Mouse (Mus musculus) kidney, postnatal 4 days (tissue): ENCODE data around the gene Tcf7l2.

Source experiments
- DNase-seq, 2 experiments: peaks; one replicate each; pipeline ENCODE4 v3.0.0; 2021; ENCODE audit warnings: mixed read lengths in 2 of 2

The Tcf7l2 gene

GRCm38 (mm10) chr19:55836930-55837687, 95.5 kb downstream of the Tcf7l2 start:
- DNase-seq = no peak

DNA sequence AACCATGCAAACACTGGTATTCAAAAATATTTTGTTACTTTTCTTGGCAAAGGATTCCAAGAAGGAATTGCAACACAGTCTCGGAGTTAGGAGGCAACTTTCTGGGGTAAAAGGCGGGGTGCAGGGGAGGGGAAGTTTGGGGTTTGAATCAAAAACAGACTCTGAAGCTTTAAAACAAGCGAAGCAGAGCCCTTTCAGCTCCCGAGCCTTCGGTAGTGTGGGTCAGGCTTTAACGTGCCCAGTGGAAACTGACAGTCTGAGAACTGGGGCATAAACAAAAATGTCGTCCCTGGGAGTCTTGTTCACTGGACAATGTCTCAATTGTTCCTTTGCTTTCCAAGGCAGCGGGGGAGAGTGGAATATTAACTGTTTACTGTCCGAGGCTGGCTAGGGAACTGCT, 96.3 kb downstream of the Tcf7l2 start:
- DNase-seq = peak; percentile 23 to 43

DNA sequence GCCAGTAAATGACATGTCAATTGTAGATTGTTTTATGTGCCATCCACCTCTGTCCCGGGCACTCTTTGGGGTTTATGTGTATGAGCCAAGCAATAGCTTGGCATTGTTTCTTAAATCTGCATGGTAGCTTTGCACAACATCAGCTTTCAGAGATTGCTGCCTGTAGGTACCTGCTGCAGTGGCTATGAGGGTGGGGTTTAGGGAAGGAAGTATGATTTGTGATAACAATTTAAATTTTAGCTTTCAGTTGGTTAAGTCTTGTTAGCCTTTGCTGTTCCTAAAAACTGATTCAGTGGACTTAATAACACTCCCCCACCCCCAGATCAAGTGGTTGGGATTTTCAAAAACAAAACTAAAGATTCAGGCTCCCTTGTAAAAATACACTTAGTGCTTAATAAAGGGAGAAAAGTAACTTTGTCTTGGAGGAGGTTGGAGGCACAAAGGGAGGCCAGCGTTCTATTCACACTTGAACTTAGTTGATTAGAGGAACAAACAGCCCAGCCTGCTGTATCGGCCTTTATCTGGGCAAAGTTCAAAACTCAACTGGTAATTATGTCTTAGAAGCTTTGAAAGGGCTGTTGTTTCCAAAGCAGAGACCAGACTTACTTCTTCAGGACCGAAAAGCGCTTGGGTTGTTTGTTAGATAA, 96.9 kb downstream of the Tcf7l2 start:
- DNase-seq = peak in 1 of 2 experiments; percentile 30

GRCm38 (mm10) chr19:55839036-55839555, 97.5 kb downstream of the Tcf7l2 start:
- DNase-seq = peak; percentile 27 to 58

DNA sequence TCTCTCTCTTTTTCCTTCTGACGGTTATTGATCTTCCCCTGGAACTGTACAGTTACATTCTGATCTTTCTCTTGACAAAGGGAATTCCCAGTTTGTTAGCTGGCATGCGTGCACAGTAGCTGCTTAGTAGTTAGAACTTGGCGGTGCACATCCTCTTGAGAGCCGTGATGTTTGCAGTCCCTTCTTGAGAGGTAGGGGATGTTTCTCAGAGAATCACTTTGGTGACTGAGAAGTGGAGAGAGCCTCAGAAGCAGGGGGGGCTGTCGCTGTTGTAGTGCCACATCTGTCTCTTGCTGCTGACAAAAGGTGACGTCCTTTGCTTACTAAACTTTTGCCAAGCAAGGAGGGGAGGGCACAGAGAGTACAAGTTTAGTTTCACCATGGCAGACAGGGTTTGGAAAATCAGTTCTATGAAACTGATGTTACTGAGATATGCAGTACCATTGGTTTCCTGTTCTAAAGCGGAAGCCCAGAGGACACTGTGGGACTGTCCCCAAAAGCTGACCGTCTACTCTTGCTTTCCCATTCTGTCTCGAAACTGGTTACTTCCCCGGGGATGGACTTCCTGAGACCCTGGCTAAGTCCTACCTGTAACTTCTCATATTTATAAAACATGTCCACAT, 99.0 kb downstream of the Tcf7l2 start:
- DNase-seq = no peak

DNA sequence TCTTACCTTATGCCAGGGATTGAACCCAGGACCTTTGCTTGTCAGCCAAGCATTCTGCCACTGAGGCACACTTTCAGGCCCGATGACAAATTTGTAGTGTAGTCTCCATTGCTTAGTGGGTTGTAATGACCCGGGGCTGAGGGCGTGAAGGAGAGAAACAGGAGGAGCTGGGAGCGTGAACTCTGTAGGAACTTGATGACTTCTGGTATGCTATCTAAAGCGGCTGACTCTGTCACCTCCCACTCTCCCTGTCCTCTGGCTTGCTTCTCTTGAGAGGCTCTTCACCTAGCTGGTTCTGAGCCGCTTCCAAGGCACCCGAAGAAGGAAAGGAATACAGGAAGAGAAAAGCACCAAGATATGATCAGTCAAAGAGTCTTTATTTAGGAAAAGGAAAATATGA, 100.4 kb downstream of the Tcf7l2 start:
- no peak for DNase-seq

GRCm38 (mm10) chr19:55843111-55843887, 101.7 kb downstream of the Tcf7l2 start:
- DNase-seq = no peak

- DNase-seq = no peak
Measured at GRCm38 (mm10) chr19:55845702-55846101, 104.1 kb downstream of the Tcf7l2 start.

DNA sequence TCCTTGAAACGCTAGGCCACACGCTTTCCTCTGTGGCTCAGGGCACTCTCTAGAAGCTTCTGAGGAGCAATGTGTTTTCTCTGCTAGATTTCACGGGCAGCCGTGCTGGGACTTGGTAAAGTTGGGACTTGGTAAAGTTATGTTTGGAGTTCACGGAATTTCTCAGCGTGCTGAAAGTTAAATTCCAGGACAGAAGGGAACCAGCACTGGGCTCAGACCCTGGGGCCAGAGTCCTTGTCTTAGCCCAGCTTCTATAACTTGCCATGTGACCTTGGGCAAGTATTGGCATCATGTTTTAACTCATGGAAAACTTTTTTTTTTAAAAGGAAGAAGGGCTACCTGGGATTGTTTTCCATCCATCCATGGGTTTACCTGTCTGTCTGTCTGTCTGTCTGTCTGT, 104.6 kb downstream of the Tcf7l2 start:
- DNase-seq = no peak

GRCm38 (mm10) chr19:55847043-55847442, 105.4 kb downstream of the Tcf7l2 start:
- DNase-seq = peak; percentile 27 to 30

GRCm38 (mm10) chr19:55850402-55851078, 108.9 kb downstream of the Tcf7l2 start:
- no peak for DNase-seq

DNA sequence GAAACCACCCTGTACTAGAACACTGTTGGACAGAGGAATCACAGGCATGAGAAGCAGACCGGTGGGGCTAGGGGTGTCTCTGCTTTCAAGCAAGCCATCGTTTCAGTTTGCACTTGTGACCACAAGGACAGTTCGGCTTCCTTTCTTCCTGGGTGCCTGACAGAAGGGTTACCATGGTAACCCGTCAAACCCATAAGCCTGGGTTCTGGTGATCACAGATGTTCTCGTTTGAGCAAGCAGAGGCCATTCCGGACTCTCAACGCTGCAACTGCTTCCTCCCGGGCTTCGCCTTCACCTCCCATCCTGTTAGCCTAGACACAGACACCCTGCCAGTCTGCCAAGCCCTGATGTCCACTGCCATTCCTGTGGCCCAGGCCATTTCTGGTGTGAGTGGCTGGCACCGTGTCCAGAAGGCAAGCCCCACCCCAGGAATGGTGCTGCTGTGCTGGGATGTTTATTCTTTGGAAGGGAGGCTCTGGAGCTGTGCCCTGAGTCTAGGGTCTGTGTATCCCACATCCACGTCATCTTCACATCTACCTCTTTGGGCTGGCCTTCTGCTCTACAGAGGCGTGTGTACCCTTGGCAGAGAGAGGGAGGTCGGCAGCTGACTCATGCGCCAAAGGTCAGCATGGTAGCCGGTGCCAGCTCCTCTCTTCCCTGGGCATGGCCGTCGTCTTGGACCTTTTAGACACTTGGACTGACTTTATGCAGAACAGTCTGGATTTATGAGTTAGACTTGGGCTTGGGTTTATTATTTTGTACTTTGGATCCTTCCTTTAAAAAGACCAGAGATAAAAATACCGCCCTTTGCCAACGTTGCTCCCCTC, 110.1 kb downstream of the Tcf7l2 start:
- DNase-seq = no peak

DNA sequence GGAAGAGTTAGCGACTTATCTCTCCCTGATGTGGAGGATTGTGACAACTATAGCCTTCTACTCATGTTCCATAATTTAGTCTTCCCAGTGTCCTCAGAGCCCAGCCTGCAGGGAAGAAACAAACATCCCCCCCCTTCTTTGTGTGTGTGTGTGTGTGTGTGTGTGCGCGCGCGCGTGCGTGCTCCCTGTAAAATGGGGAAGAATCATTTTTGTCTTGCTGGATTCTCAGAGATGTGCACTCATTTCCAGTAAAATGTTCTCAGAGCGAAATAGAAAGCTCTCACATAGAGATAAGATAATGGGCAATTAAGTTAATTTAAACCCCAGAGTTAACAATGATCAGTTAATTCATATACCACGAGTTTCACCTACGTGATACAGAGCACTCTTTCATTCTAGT, 112.8 kb downstream of the Tcf7l2 start:
- DNase-seq = no peak

- DNase-seq = no peak
Measured at GRCm38 (mm10) chr19:55855571-55855970, 114.0 kb downstream of the Tcf7l2 start.

- DNase-seq = no peak
Measured at GRCm38 (mm10) chr19:55857328-55857727, 115.7 kb downstream of the Tcf7l2 start.

DNA sequence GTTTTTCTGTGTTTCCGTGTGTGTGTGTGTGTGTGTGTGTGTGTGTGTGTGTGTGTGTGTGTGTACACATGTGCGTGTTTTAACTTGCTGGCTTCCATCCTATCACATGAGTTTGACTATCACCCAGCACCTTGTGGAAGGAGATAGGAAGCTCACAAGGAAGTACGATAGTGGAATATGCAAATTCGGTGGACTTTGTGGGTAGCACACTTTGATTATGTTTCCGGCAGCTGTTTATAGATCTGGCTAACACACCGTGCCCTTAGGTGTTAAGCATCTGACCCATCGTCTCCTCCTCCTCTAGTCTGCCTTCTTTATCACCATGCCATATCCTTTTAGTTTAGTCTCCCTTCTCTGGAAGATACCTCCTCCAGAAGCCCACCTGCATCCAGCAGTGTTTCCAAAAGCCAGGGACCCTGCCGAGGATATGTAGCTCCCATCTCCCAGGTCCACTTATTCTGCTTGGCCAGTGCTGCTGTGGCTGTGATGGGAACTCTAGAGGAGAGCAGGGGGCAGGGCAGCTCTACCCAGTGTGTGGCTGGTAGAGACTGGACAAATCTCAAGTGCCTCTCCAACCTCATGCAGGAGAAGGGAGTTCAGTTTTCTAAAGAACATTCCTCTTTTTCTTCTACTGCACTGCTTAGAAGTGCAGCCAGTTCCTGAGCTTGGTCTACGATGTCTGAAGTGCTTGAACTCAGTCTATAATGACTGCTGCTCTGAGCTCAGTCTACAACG, 118.6 kb downstream of the Tcf7l2 start:
- DNase-seq = no peak

GRCm38 (mm10) chr19:55861746-55862145, 120.1 kb downstream of the Tcf7l2 start:
- no peak for DNase-seq

GRCm38 (mm10) chr19:55862559-55862958, 120.9 kb downstream of the Tcf7l2 start:
- no peak for DNase-seq

GRCm38 (mm10) chr19:55865049-55865448, 123.4 kb downstream of the Tcf7l2 start:
- no peak for DNase-seq

GRCm38 (mm10) chr19:55865774-55866578, 124.4 kb downstream of the Tcf7l2 start:
- DNase-seq = no peak
